ENCODE assay signal across 23 mouse cellular contexts in the genomic region with DNA sequence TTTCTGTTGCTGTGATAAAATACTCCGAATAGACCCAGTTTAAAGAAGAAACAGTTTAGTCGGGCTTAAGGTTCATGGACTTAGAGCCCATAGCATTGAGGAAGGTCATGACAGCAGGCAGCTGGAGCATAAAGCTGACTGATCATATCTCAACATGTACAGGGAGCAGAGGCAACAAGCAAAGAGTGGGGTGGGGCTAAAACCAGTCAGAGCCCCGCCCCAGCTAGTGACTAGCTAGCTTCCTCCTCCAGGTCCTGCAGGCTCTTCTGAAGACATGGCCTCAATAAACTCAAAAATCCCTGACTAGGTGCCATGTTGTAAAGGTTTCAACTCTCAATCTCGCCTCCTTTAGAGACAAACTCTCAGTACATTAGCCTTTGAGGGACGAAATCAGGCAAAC. TPM values are rescaled to one million over a fixed set of nuclear protein-coding genes. Genes with fewer than 3 reads are reported as not detected.
A peak's percentile ranks its signal among the peaks of the same experiment; 100 is the strongest.
DNase-seq lines count a peak whose midpoint lies in the region; ATAC-seq and TF ChIP-seq lines count a peak whose summit lies in the region.
"Had no signal": no experiment of that assay in that cellular context is flagged by ENCODE, and none has a peak within 500 bp of the region (broad histone marks: within the 10 kb centered on the region; RNA-seq: fewer than 3 reads in every experiment).

No protein-coding gene starts in this region.

- H3K27me3 ChIP-seq in liver, postnatal 0 days (ENCODE audit: insufficient read depth, low read length) = no peaks in the 10 kb centered on the region
- H3K27me3 ChIP-seq in liver, embryonic 14.5 days (ENCODE audit: control insufficient read depth, insufficient read depth, low read length) = no peaks in the 10 kb centered on the region
- H3K27me3 ChIP-seq in stomach, postnatal 0 days (ENCODE audit: control insufficient read depth, insufficient read depth, low read length) = no peaks in the 10 kb centered on the region
- H3K27me3 ChIP-seq: heart, embryonic 13.5 days; hindbrain, embryonic 13.5 days had no signal

- H3K4me3 ChIP-seq in liver, postnatal 0 days (ENCODE audit: low read depth, low read length) = no peak overlapping the region
- no peak overlapping the region for H3K4me3 ChIP-seq in liver, embryonic 14.5 days (ENCODE audit: insufficient read depth in 1 of 2, low read depth in 2 of 2, low read length in 2 of 2)
- no peak overlapping the region for H3K4me3 ChIP-seq in stomach, postnatal 0 days (ENCODE audit: low read depth, low read length)
- H3K4me3 ChIP-seq: embryonic facial prominence, embryonic 10.5 days; forebrain, embryonic 10.5 days; heart, embryonic 13.5 days; hindbrain, embryonic 13.5 days had no signal

- ATAC-seq in liver, postnatal 0 days = no peak
- peak; percentile 62 for ATAC-seq in liver, embryonic 14.5 days (ENCODE audit: insufficient read depth)
- no peak for ATAC-seq in stomach, postnatal 0 days (ENCODE audit: low FRiP score, low TSS enrichment)
- ATAC-seq: activated CD4-positive, CD25-positive, alpha-beta regulatory T cell, adult 4 months; forebrain, postnatal 0 days had no signal

- no peak overlapping the region for H3K9ac ChIP-seq in liver, postnatal 0 days (replicated peaks)
- H3K9ac ChIP-seq in liver, embryonic 14.5 days (replicated peaks) = no peak overlapping the region
- no peak overlapping the region for H3K9ac ChIP-seq in stomach, postnatal 0 days (ENCODE audit: low read length)
- H3K9ac ChIP-seq: forebrain, postnatal 0 days; heart, embryonic 13.5 days; hindbrain, embryonic 13.5 days had no signal

- H3K4me1 ChIP-seq in liver, postnatal 0 days (ENCODE audit: insufficient read depth) = no peaks in the 10 kb centered on the region
- H3K4me1 ChIP-seq in liver, embryonic 14.5 days (replicated peaks; ENCODE audit: control insufficient read depth in 2 of 2, insufficient read depth in 2 of 2, low read length in 1 of 2) = no peaks in the 10 kb centered on the region; a peak in 1 of 4 replicates
- H3K4me1 ChIP-seq in stomach, postnatal 0 days (replicated peaks; ENCODE audit: control insufficient read depth, insufficient read depth) = no peaks in the 10 kb centered on the region
- H3K4me1 ChIP-seq: hindbrain, embryonic 13.5 days had no signal

- TF ChIP-seq CTCF in liver, postnatal 0 days (IDR thresholded peaks at IDR 0.05; ENCODE audit: low read depth) = no peak
- no peak for TF ChIP-seq CTCF in liver, embryonic 14.5 days (IDR thresholded peaks at IDR 0.05; ENCODE audit: low read depth)
- no peak for TF ChIP-seq CTCF in stomach, postnatal 0 days (IDR thresholded peaks at IDR 0.05; ENCODE audit: low read depth)

- no peaks in the 10 kb centered on the region for H3K36me3 ChIP-seq in liver, postnatal 0 days (replicated peaks; ENCODE audit: insufficient read depth, low read length)
- H3K36me3 ChIP-seq in liver, embryonic 14.5 days (replicated peaks; ENCODE audit: control insufficient read depth, insufficient read depth, low read depth) = no peaks in the 10 kb centered on the region
- no peaks in the 10 kb centered on the region for H3K36me3 ChIP-seq in stomach, postnatal 0 days (ENCODE audit: control insufficient read depth, insufficient read depth, low read length)
- H3K36me3 ChIP-seq: embryonic facial prominence, embryonic 10.5 days; forebrain, embryonic 10.5 days; heart, embryonic 13.5 days; hindbrain, embryonic 13.5 days had no signal

- no peak for TF ChIP-seq EP300 in liver, postnatal 0 days (IDR thresholded peaks at IDR 0.05; ENCODE audit: low read depth)
- TF ChIP-seq EP300 in liver, embryonic 14.5 days (IDR thresholded peaks at IDR 0.05; ENCODE audit: low read depth) = no peak
- TF ChIP-seq EP300 in stomach, postnatal 0 days (optimal IDR thresholded peaks at IDR 0.05) = no peak

- no peak overlapping the region for H3K4me2 ChIP-seq in liver, postnatal 0 days (ENCODE audit: low read depth, low read length)
- H3K4me2 ChIP-seq in liver, embryonic 14.5 days (ENCODE audit: low read depth) = no peak overlapping the region
- no peak overlapping the region for H3K4me2 ChIP-seq in stomach, postnatal 0 days (replicated peaks; ENCODE audit: low read depth)
- H3K4me2 ChIP-seq: heart, embryonic 13.5 days; hindbrain, embryonic 13.5 days had no signal

- H3K27ac ChIP-seq in liver, postnatal 0 days (ENCODE audit: low read depth) = no peak overlapping the region
- no peak overlapping the region for H3K27ac ChIP-seq in liver, embryonic 14.5 days
- H3K27ac ChIP-seq in stomach, postnatal 0 days (replicated peaks) = no peak overlapping the region
- H3K27ac ChIP-seq: embryonic facial prominence, embryonic 10.5 days; forebrain, embryonic 10.5 days; heart, embryonic 13.5 days; hindbrain, embryonic 13.5 days had no signal

- H3K9me3 ChIP-seq in liver, postnatal 0 days (ENCODE audit: low read length) = no peaks in the 10 kb centered on the region
- no peaks in the 10 kb centered on the region for H3K9me3 ChIP-seq in liver, embryonic 14.5 days (ENCODE audit: control insufficient read depth, low read length)
- no peaks in the 10 kb centered on the region for H3K9me3 ChIP-seq in stomach, postnatal 0 days (ENCODE audit: control insufficient read depth, low read length)
- H3K9me3 ChIP-seq: embryonic facial prominence, embryonic 10.5 days; forebrain, embryonic 10.5 days; heart, embryonic 13.5 days; hindbrain, embryonic 13.5 days had no signal

- DNase-seq in liver = peak; percentile 44
- DNase-seq in liver, postnatal 0 days = no peak
- peak; percentile 25 for DNase-seq in c-Kit-positive CD71-positive TER-119-positive erythroid progenitor cells, embryonic 14.5 days (ENCODE audit: low spot score)
- no peak for DNase-seq in liver, embryonic 14.5 days (ENCODE audit: low read depth in 3 of 3, low spot score in 3 of 3)
- peak; percentile 29 for DNase-seq in stomach, postnatal 0 days (ENCODE audit: low spot score)
- no peak for DNase-seq in cerebellum, postnatal 25 days
- DNase-seq in kidney, postnatal 25 days = no peak
- DNase-seq: adrenal gland, adult 8-10 months; cerebellum, adult 2 months; forebrain, postnatal 0 days; gastrocnemius, postnatal 14 days; heart, adult 18-20 months; heart, postnatal 14 days; kidney, adult 8-10 months; kidney, postnatal 10 days; left cerebral cortex, postnatal 4 days; lung, postnatal 10 days; thymus, adult 2 months had no signal

- 68% methylated on average over 5 of the region's 5 CpGs for WGBS in liver, postnatal 0 days (ENCODE audit: insufficient replicate concordance)
- 50% methylated on average over 5 of the region's 5 CpGs for WGBS in liver, embryonic 14.5 days (ENCODE audit: insufficient replicate concordance)
- WGBS in stomach, postnatal 0 days = 71% methylated on average over 5 of the region's 5 CpGs

RNA-seq across cellular contexts. Expression of gene Zc3h12c, which starts 25.5 kb away (rescaled TPM):
- polyA plus RNA-seq in liver, postnatal 0 days (2015; fragmentation: Nextera tagmentation; extraction: Ambion mirVana) = 0.72 and 0.75 TPM in 2 replicates
- polyA plus RNA-seq in liver, embryonic 14.5 days (2012; rRNA removed) = 0.29 and 0.38 TPM in 2 replicates
- 0.53 and 0.61 TPM in 2 replicates for polyA plus RNA-seq in liver, embryonic 14.5 days (2014; fragmentation: Nextera tagmentation; extraction: Ambion mirVana)
- 1.1 and 1.2 TPM in 2 replicates for polyA plus RNA-seq in stomach, postnatal 0 days (2015; fragmentation: Nextera tagmentation; extraction: Ambion mirVana)

Comparison
In these comparisons a context has a peak if more than half of its experiments do, and no peak if none do; other contexts are left out.
1. DNase-seq: peak in liver (single experiment), c-Kit-positive CD71-positive TER-119-positive erythroid progenitor cells, embryonic 14.5 days (single experiment) and stomach, postnatal 0 days (single experiment); none in liver, postnatal 0 days (single experiment), liver, embryonic 14.5 days (0 of 3), cerebellum, postnatal 25 days (0 of 2) and kidney, postnatal 25 days (0 of 2).